Mouse (Mus musculus) layer of hippocampus, adult 18-20 months (tissue): ENCODE measurements around the gene Tepp. TPM values are rescaled to one million over a fixed set of nuclear protein-coding genes. Genes with fewer than 3 reads are reported as not detected.

Experiments used
- DNase-seq, 2 experiments: peaks; one replicate each; pipeline ENCODE4 v3.0.0; 2022; ENCODE audit warnings: low spot score in 2 of 2
- total RNA-seq, 2 experiments: library from RNA; stranded (reverse); gene quantifications; 2 replicates each; pipeline ENCODE4 v1.2.3; 2021

Tepp gene
- total RNA-seq, 2 experiments from 2014 or later, result 0.57 TPM; not detected in 1

GRCm38 (mm10) chr8:95361016-95361341 lies 50.6 kb downstream of the Tepp start:
- DNase-seq, result no peak

GRCm38 (mm10) chr8:95362272-95362671 lies 51.9 kb downstream of the Tepp start:
- no peak for DNase-seq

- no peak for DNase-seq
These were observed 53.5 kb downstream of the Tepp start for GRCm38 (mm10) chr8:95363849-95364248.

GRCm38 (mm10) chr8:95369581-95370326 lies 59.4 kb downstream of the Tepp start:
- DNase-seq, result no peak

GRCm38 (mm10) chr8:95373389-95374002 lies 63.1 kb downstream of the Tepp start:
- no peak for DNase-seq

- no peak for DNase-seq
These were observed 64.1 kb downstream of the Tepp start for GRCm38 (mm10) chr8:95374429-95374828.

GRCm38 (mm10) chr8:95375374-95375930 lies 65.1 kb downstream of the Tepp start:
- no peak for DNase-seq

Other genes starting within 250 kb of the Tepp start
- gene Katnb1, start 229.4 kb upstream of the Tepp start, total RNA-seq, result 10 to 100 TPM; 45.1 to 46.3 TPM
- 10 to 100 TPM; 57.0 to 57.2 TPM for gene Kifc3, start 107.8 kb upstream of the Tepp start, total RNA-seq
- gene Cngb1, start 4.0 kb upstream of the Tepp start, total RNA-seq, result under 1 TPM; 0.76 to 0.79 TPM
- gene Zfp319, start 21.4 kb downstream of the Tepp start, total RNA-seq, result 10 to 100 TPM; 17.6 to 18.5 TPM
- 10 to 100 TPM in 1 of 2 experiments, 1 to 10 TPM in 1; 9.8 to 11.2 TPM for gene Usb1, start 21.7 kb downstream of the Tepp start, total RNA-seq
- gene Mmp15, start 41.7 kb downstream of the Tepp start, total RNA-seq, result 10 to 100 TPM; 13.4 to 13.6 TPM
- gene Cfap20, start 124.3 kb downstream of the Tepp start, total RNA-seq, result 10 to 100 TPM; 50.7 to 54.4 TPM
- gene Csnk2a2, start 179.5 kb downstream of the Tepp start, total RNA-seq, result 10 to 100 TPM; 69.8 to 74.0 TPM
- 1 to 10 TPM; 1.6 to 1.8 TPM for gene Ccdc113, start 223.5 kb downstream of the Tepp start, total RNA-seq